Mouse (Mus musculus) kidney, adult 11 months (tissue): ENCODE measurements around the gene Atxn7.
"Not testable (repeated sequence)": the region's sequence is repeated elsewhere in the genome, so short reads cannot be mapped to it uniquely, and the experiment has no call there.

Source experiments
- DNase-seq: peaks from one replicate; pipeline ENCODE4 v3.0.0; 2022

Gene Atxn7

DNA sequence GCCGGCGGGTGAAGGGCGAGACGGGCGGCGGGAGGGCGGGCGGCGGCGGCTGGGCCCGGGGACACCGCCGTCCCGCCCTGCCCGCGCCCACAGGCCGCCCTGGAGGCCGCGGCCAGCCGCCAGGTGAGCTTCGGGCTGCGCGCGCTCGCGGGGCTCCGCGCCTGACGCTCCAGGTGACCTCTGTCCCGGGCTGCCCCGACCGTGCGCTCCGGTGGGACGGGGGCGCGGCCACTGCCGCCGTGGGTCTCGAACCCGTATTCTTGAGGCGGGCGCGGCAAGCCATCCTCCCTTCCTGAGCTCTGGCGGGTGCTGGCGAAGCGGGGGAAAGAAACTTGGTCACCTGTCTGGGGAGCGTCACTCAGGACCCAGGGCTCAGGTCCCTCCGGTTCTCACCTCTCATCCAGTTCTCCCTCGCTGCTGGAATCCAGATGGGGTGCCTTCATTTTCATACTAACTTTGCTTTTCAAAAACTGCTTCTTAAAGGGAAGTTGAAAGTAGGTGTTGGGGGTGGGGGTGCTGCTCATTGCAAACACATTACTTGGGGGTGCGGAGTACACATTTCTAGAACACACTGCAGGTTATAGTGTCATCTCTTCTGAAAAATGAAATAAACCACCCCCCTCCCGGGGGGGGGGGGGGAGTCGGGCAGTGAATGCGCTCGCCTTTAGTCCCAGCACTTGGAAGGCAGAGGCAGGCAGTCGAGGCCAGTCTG, at the start of gene Atxn7, which contains the start of gene Thoc7:
TSS of gene Atxn7 (plus strand) at position 40 of the 712 bp plus-strand sequence.
TSS of gene Thoc7 (minus strand) at position 452 of the 712 bp plus-strand sequence.
- DNase-seq: peak; percentile 52

- DNase-seq: no peak
Observed at GRCm38 (mm10) chr14:13914387-13915082, 46.7 kb upstream of the Atxn7 start, which contains the start of gene Gm281. TSS of gene Gm281 (minus strand) at chr14:13914478.

GRCm38 (mm10) chr14:13915207-13915606, 46.0 kb upstream of the Atxn7 start:
- DNase-seq: no peak

DNA sequence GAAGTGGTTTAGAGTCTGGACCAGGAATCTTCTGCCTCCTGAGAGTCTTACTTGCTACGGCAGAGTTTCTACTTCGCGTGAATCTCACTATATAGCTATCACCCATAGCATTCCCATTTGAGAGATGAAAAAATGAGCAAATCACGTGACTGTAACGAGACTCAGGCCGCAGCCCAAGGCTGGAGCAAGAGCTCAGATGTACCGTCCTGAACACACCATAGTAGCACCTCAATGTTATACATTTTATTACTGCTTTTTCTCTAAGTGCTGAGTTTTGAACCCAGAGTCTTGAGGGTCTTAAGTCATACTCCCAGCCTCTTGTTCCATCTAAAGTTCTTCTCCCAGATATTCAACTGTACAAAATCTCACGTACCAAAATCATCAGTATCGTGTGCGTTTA, 44.0 kb upstream of the Atxn7 start:
- DNase-seq: no peak

- peak; percentile 8 for DNase-seq
Observed at GRCm38 (mm10) chr14:13917630-13918029, 43.6 kb upstream of the Atxn7 start.

DNA sequence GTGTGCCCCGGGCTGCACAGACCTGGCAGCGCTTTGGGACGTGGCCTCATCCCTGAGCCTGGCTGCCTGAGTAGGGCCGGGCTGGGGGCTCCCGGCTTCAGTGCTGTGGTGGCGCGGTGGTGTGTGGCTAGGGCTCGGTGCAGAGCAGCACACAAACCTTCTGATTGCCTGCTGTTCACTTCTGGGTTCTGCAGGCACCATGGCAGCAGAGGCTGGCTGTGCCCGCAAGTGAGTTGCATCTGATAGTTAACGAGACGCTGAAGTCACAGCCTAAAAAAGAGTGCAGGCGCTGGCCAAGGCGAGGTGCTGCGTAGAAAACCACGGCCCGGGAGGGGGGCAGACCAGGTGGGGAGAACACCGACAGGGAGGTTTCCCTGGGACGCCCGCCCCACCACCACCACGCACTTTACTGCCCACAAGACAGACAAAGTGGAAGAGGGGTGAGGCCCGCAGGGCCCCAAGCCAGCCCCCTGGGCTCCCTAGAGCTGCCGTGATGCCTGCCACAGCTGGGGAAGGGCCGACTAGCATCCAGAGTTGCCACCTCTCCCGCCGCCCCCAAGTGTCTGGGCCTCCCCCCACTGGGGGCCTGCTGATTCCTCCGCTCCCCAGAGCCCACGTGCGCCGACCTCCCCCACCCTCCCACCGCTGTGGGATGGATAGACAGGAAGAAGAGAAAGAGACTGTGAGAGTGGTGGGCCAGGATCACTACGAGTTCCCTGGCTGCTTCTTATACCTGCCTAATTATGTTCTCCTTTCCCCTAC, 27.8 kb upstream of the Atxn7 start:
- DNase-seq: no peak

- DNase-seq: no peak
Observed at GRCm38 (mm10) chr14:13934052-13934371, 27.2 kb upstream of the Atxn7 start.

- DNase-seq: no peak
Observed at GRCm38 (mm10) chr14:13944686-13945085, 16.6 kb upstream of the Atxn7 start.

GRCm38 (mm10) chr14:13948345-13948744, 12.9 kb upstream of the Atxn7 start:
- DNase-seq: no peak

GRCm38 (mm10) chr14:13950401-13950800, 10.8 kb upstream of the Atxn7 start:
- DNase-seq: no peak

- DNase-seq: not testable (repeated sequence)
Observed at GRCm38 (mm10) chr14:13952151-13952550, 9.1 kb upstream of the Atxn7 start.

DNA sequence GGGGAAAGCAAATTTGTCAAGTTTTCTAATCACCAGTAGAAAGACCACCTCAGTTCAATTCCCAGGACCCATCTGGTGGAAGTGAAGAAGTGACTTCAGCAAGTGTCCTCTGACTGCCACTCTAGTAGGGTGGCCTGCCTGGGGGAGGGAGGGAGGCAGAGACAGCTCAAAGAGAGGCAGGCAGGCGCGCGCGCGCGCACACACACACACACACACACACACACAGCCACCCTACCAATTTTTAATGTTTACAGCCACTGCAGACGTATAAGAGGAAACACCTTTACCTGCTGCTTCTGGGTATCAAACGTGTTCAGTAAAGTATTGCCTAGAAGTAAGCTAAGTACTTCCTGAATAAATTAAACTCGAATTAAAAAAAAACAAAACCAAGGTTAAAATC, 1.2 kb upstream of the Atxn7 start:
- no peak for DNase-seq

GRCm38 (mm10) chr14:13960482-13961325, 536 bp upstream of the Atxn7 start:
- DNase-seq: peak; percentile 46

- no peak for DNase-seq
Observed at GRCm38 (mm10) chr14:13962476-13962875, 1.2 kb downstream of the Atxn7 start.

- no peak for DNase-seq
Observed at GRCm38 (mm10) chr14:13963527-13963926, 2.3 kb downstream of the Atxn7 start.

GRCm38 (mm10) chr14:13967607-13968006, 6.4 kb downstream of the Atxn7 start:
- DNase-seq: no peak

DNA sequence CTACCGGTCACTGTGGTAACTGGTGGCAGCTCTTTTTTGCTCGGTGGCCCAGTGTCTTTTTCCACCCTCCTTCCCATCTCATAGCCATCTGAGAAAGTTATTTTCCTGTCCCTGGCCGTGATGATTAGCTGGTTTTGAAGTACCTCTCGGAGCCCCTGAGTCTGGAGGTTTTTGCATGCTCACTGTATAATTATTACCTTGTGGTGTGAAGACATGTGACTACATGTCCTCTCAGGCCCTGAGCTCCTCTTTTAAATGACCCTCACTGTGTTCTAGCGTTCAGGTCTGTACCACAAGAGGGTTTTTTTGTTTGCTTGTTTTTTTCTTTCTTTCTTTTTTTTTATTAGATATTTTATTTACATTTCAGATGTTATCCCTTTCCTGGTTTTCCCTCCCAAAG, 7.2 kb downstream of the Atxn7 start:
- peak; percentile 21 for DNase-seq

GRCm38 (mm10) chr14:13970513-13970912, 9.3 kb downstream of the Atxn7 start:
- no peak for DNase-seq

DNA sequence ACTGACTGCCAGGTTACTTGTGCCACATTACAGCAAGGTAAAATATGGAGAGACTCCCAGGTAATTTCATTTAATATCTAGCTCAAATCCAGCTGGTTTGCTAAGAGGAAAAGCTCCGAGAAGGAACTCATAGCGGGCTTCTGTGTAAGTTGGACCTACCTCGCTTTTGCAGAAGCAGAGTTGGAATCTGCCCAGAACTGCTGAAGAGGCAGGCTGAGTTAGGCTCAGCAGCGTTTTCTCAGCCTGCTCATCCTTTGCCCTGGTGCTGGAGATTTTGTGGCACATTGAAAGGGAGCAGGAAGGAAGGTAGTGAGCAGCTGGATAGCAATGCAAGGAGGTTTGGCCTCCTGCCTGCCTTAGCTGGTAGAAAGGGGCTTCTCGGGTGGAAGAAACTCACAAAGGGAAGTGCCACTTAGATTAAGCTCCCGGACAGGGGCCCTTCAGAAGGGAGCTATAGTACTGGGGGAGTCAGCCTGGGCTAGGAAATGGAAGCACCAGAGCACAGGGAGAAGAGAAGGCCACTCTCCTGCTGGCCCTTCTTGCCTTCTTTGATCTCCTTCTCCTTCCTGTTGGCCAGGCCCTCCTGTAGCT, 10.5 kb downstream of the Atxn7 start:
- DNase-seq: no peak

- DNase-seq: no peak
Observed at GRCm38 (mm10) chr14:13977498-13977897, 16.3 kb downstream of the Atxn7 start.

DNA sequence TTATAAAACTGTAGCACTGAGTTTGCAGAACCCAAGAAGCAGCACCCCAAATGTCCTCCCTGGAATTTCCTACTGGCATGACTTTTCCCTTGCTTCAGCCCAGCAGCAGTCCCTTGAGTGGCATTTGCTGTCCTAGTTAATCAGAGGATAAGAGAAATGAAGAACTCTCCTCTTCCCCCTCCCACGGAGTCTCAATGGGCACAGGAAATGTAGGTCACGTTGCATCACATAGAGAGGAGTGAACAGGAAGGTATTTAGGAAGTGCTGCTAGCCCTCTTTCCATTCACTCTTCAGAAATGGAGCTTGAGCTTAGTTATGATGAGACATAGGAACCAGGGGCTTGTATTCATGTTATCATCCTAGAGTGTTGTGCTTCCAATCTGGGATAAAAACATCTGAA, 20.0 kb downstream of the Atxn7 start:
- no peak for DNase-seq

GRCm38 (mm10) chr14:13982174-13982573, 20.9 kb downstream of the Atxn7 start:
- no peak for DNase-seq
